Mouse (Mus musculus): ENCODE results near the gene Sec31a.

GRCm38 (mm10) chr5:100369825-100370459, 46.1 kb downstream of the Sec31a start:
- no peak for TF ChIP-seq CTCF (IDR thresholded peaks at IDR 0.05; ENCODE audit: insufficient read depth, low read length)
- no peak for TF ChIP-seq POLR2A (IDR thresholded peaks at IDR 0.05; ENCODE audit: borderline replicate concordance, extremely low read depth, low read depth, low read length)

All from lung, adult 2 months (tissue).